Mouse (Mus musculus) heart, postnatal 0 days (tissue): ENCODE results near the gene Pcmt1. TPM values are rescaled to one million over a fixed set of nuclear protein-coding genes. Genes with fewer than 3 reads are reported as not detected.
A peak's percentile ranks its signal among the peaks of the same experiment; 100 is the strongest.

Experiments
- ATAC-seq: fragments of 200-750 bp; cut with Nextera tagmentation; 2 replicates; pipeline ENCODE4 v1.8.0; 2017; ENCODE audit warnings: low read depth, moderate number of reproducible peaks, moderate library complexity; ENCODE audit not compliant: insufficient read depth
- DNase-seq: peaks from one replicate; pipeline ENCODE4 v3.0.0-alpha.2; 2016; ENCODE audit warnings: low spot score
- H3K27ac ChIP-seq: fragments of 300-500 bp; sonication (generic); 2 replicates; pipeline ENCODE4 v1.5.1; 2014; ENCODE audit warnings: low read depth, mild to moderate bottlenecking
- H3K27me3 ChIP-seq: fragments of 300-500 bp; sonication (generic); 2 replicates; pipeline ENCODE4 v1.6.1; 2014; ENCODE audit warnings: low read length, mixed read lengths; ENCODE audit not compliant: control insufficient read depth, insufficient read depth
- H3K36me3 ChIP-seq: fragments of 300-500 bp; sonication (generic); replicated peaks from 2 replicates; pipeline ENCODE4 v1.6.1; 2014; ENCODE audit warnings: low read length, mixed read lengths; ENCODE audit not compliant: control insufficient read depth, insufficient read depth
- H3K4me1 ChIP-seq: fragments of 300-500 bp; sonication (generic); 2 replicates; pipeline ENCODE4 v1.6.1; 2014; ENCODE audit warnings: antibody characterized with exemption; ENCODE audit not compliant: control insufficient read depth, insufficient read depth
- H3K4me2 ChIP-seq: fragments of 300-500 bp; sonication (generic); 2 replicates; pipeline ENCODE4 v1.6.1; 2014; ENCODE audit warnings: low read depth, mild to moderate bottlenecking, low read length, moderate library complexity
- H3K4me3 ChIP-seq: fragments of 300-500 bp; sonication (generic); 2 replicates; pipeline ENCODE4 v1.5.1; 2014; ENCODE audit warnings: low read depth, low read length
- H3K9ac ChIP-seq: fragments of 300-500 bp; sonication (generic); replicated peaks from 2 replicates; pipeline ENCODE4 v1.6.1; 2014; ENCODE audit warnings: low read depth, low read length, mixed read lengths
- H3K9me3 ChIP-seq: fragments of 300-500 bp; sonication (generic); replicated peaks from 2 replicates; pipeline ENCODE4 v1.6.1; 2016; ENCODE audit warnings: low read length; ENCODE audit not compliant: control insufficient read depth
- CTCF ChIP-seq: IDR thresholded peaks from 2 replicates; pipeline ENCODE4 v1.5.1; 2016; ENCODE audit warnings: antibody characterized with exemption, control low read depth, low read depth
- EP300 ChIP-seq: IDR thresholded peaks from 2 replicates; pipeline ENCODE4 v1.6.1; 2016; ENCODE audit warnings: antibody characterized with exemption, low read depth
- WGBS: fragments of 180-500 bp; shearing (Covaris S2); extraction: QIAGEN DNeasy Blood & Tissue Kit; methylation state at CpG from one replicate; pipeline ENCODE4 v1.1.7; 2014; 5-methylcytosine and 5-hydroxymethylcytosine counted together
- polyA plus RNA-seq: library from polyadenylated mRNA; unstranded; fragments of >200 nt; fragmentation: Nextera tagmentation; extraction: Ambion mirVana; gene quantifications from 2 replicates; pipeline ENCODE4 v1.2.1, GENCODE M21; 2015
- total RNA-seq: library from RNA; depleted of rRNA; stranded (reverse); fragments of >200 nt; gene quantifications from 2 replicates; pipeline ENCODE4 v1.2.3, GENCODE M21; 2014; ENCODE audit warnings: low replicate concordance

Gene Pcmt1
- total and polyA plus RNA-seq, 2 experiments from 2014 or later, result 59.7 to 135 TPM

DNA sequence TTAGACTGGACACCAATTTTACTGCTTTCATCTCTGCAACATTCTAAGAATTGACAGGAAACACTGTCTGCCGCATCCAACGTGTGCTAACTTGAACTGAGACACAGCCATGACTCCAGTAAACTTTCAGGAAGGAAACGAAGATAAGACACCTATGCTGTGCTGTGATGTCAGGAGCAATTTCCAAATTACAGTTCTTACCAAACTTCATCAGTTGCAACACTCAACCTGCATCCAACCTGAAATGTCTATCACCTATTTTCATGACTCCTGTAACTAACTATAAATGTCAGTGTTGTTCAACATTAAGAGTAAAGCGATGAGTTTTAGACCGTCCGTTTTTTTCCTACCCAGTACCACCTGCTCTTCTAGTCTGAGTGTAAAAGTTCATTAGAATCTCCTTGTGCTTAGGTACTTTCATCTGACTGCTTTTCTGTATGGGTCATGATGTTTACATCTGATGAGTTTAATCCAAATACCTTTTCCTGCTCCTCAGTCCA is 16.9 kb downstream of the Pcmt1 start:
- H3K4me3 ChIP-seq, result peak overlapping the region; percentile 78
- H3K4me1 ChIP-seq, result peaks cover 8% of the 10 kb centered on the region
- 48% methylated on average over 6 of the region's 6 CpGs for WGBS
- H3K27ac ChIP-seq, result peak overlapping the region; percentile 92
- no peaks in the 10 kb centered on the region for H3K27me3 ChIP-seq
- DNase-seq (no peak), ATAC-seq (no peak)
- H3K9me3 ChIP-seq, result no peaks in the 10 kb centered on the region
- H3K4me2 ChIP-seq, result peak overlapping the region; percentile 77
- H3K36me3 ChIP-seq, result no peaks in the 10 kb centered on the region
- TF ChIP-seq CTCF, result no peak
- TF ChIP-seq EP300, result no peak
- H3K9ac ChIP-seq, result peak overlapping the region; percentile 76; the same call in 1 of the 2 replicates

DNA sequence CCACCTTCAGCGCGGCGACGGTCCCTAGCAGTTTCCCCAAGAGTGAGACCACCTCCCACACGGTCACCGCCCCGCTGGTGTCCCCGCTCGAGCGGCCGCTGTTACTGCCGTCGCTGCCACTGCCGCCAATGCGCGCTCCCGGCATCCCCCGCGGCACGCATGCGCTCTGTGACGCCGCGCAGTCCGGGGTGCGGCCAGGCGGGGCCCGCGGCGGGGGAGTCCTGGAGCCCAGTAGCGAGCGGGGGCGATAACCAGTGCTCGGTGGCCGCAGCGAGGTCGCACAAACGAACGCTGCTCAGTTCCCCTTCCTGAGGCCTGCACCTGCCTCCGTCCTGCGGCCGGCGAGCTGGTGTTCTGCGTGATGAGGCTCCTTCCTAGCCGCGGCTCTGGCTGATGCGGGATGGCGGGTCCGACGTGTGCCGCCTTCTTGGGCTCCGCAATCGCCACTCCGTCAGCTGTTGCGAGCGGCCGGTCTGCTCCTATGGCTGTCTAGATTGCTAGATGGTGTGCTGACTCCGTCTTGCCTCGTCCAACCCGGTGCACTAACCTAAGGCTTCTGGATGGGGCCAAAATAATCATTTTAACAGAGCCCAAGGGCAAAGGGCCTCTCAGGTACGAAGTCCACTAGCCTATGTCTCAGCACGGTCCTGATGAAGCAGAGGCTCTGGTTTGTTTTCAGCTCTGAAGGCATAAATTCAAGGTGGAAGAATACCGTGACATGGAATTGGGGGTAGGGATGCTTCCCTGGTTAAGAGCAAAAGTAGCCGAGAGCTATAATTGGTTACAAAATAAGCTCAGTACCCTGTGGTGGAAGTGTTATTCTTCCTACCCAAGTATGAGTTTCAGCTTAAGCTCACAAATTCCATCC is 17.5 kb downstream of the Pcmt1 start:
- H3K27ac ChIP-seq, result peak overlapping the region; percentile 92
- peaks cover 8% of the 10 kb centered on the region for H3K4me1 ChIP-seq
- peak overlapping the region; percentile 77 for H3K4me2 ChIP-seq
- under 1% methylated on average over 64 of the region's 64 CpGs for WGBS
- ATAC-seq, result peak; percentile 94
- no peaks in the 10 kb centered on the region for H3K9me3 ChIP-seq
- peak overlapping the region; percentile 78 for H3K4me3 ChIP-seq
- no peak for TF ChIP-seq EP300
- TF ChIP-seq CTCF, result no peak
- H3K9ac ChIP-seq, result peak overlapping the region; percentile 76
- no peaks in the 10 kb centered on the region for H3K36me3 ChIP-seq
- DNase-seq, result peak; percentile 83
- H3K27me3 ChIP-seq, result no peaks in the 10 kb centered on the region

DNA sequence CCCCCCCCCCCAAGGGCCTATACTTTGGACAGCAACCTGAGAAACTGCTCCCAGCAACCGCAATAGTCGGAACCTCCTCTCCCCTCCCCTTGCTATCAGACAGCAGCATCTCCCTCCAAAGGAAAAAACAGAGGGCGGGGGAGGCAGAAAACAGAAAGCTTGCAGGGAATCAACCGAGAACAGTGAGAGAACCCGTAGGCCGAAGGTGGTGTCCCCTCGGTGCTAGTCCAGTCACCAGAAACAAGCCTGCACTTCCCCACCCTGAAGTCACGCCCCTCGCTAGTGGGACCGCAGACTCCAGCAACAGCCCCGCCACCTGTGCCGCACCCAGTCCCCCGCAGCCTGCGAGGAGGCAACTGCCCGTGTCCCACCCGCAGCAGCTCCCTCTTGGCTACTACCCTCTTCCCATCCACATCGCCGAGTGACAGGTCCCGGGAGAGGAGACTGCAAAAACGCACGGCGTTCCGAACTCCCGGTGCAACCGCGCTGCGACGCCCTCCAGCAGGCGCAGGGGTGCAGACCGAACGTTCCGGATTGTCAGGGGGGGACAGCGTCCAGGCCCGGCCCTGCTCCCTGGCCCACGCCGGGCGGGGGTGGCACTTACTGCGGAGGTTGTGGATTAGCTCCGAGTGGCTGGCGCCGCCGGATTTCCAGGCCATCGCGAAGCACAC is 18.3 kb downstream of the Pcmt1 start:
- Histone ChIP-seq H3K27ac (peak overlapping the region; percentile 92), H3K9ac (peak overlapping the region; percentile 76), H3K27me3 (no peaks in the 10 kb centered on the region), H3K4me1 (peaks cover 3% of the 10 kb centered on the region; the same call in 1 of the 2 replicates), H3K36me3 (no peaks in the 10 kb centered on the region), H3K9me3 (no peaks in the 10 kb centered on the region), H3K4me3 (peak overlapping the region; percentile 78), H3K4me2 (peak overlapping the region; percentile 77)
- TF ChIP-seq CTCF (no peak), EP300 (no peak)
- DNase-seq (peak; percentile 54), ATAC-seq (peak; percentile 81)
- 0% methylated on average over 42 of the region's 44 CpGs for WGBS

DNA sequence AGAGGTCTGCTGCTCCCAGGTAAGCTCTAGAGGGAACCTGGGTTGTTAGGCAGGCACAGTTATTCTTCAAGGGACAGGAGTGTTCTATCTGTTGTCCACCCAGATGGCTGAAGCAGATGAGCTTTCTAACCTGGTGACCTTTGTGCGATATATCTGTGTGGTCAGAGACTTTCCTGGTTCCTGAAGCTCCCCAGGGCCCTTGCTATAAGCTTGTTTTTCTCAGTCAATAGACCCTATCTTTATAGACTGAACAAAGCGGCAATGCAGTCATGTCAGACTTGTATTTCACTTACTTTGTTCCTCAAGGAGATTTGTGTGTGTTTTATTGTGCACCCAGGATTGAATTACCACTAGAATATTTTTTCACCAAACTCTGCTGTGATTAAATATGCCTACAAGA is 29.9 kb downstream of the Pcmt1 start:
- Histone ChIP-seq H3K27me3 (no peaks in the 10 kb centered on the region), H3K36me3 (peaks cover 24% of the 10 kb centered on the region), H3K9me3 (no peaks in the 10 kb centered on the region), H3K4me3 (no peak overlapping the region), H3K4me1 (no peaks in the 10 kb centered on the region), H3K9ac (no peak overlapping the region), H3K4me2 (no peak overlapping the region), H3K27ac (no peak overlapping the region)
- DNase-seq (no peak), ATAC-seq (no peak)
- TF ChIP-seq CTCF, result no peak
- TF ChIP-seq EP300, result no peak
- 98% methylated on average over 2 of the region's 2 CpGs for WGBS

DNA sequence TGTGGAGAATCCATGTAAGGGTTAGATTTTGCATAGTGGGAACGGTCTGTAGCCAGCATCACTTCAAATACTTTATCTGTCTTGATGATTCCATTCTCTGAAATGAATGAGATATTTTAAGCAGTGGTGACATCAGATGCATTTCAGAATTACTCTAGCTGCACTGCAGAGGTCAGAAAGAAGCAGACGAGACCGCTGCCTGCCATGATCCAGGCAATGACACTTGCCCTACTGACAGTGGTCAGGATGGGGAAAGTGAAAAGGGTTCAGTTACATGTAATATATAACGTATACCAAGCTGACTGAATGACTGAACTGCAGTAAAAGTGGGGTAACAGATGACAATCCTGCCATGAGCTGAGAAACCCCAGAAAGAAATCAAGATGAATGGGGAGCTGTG is 31.9 kb downstream of the Pcmt1 start:
- WGBS, result 45% methylated on average over 4 of the region's 4 CpGs
- Histone ChIP-seq H3K36me3 (peaks cover 36% of the 10 kb centered on the region), H3K4me1 (no peaks in the 10 kb centered on the region), H3K27me3 (no peaks in the 10 kb centered on the region), H3K4me3 (no peak overlapping the region), H3K27ac (0 out of 2 replicates have a peak overlapping the region, but pooled peaks have one; percentile 14), H3K4me2 (no peak overlapping the region), H3K9ac (no peak overlapping the region), H3K9me3 (no peaks in the 10 kb centered on the region)
- DNase-seq (no peak), ATAC-seq (peak; percentile 53; the same call in 1 of the 2 replicates)
- TF ChIP-seq EP300 (no peak), CTCF (no peak)
